Mouse (Mus musculus): Measurements from ENCODE around the gene Ddost. TPM values are rescaled to one million over a fixed set of nuclear protein-coding genes. Genes with fewer than 3 reads are reported as not detected.

Ddost gene
- polyA plus RNA-seq, 1 experiment, result 112 TPM

DNA sequence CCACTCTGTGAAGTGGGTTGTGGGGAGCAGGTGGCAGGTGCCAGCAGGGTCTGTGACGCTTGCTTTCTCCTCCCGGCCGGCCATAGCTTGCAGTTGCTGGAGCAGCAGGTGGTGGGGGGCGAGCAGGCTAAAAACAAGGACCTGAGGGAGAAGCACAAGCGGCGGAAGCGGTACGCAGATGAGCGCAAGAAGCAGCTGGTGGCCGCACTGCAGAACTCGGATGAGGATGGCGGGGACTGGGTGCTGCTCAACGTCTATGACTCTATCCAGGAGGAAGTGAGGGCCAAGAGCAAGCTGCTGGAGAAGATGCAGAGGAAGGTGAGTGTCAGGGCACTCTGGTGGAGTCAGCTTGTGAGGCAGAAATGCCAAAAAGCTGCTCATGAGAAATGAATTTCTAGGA is 12.5 kb upstream of the Ddost start:
- TF ChIP-seq CTCF (IDR thresholded peaks at IDR 0.05; ENCODE audit: low read depth, low read length) (no peak), EP300 (IDR thresholded peaks at IDR 0.05; ENCODE audit: insufficient read depth, low read depth, low read length) (no peak), POLR2A (IDR thresholded peaks at IDR 0.05; ENCODE audit: insufficient read depth, low read length) (no peak)
- H3K9me3 ChIP-seq (replicated peaks; ENCODE audit: control insufficient read depth, insufficient read depth, low read length, poor library complexity, severe bottlenecking), result no peaks in the 10 kb centered on the region

DNA sequence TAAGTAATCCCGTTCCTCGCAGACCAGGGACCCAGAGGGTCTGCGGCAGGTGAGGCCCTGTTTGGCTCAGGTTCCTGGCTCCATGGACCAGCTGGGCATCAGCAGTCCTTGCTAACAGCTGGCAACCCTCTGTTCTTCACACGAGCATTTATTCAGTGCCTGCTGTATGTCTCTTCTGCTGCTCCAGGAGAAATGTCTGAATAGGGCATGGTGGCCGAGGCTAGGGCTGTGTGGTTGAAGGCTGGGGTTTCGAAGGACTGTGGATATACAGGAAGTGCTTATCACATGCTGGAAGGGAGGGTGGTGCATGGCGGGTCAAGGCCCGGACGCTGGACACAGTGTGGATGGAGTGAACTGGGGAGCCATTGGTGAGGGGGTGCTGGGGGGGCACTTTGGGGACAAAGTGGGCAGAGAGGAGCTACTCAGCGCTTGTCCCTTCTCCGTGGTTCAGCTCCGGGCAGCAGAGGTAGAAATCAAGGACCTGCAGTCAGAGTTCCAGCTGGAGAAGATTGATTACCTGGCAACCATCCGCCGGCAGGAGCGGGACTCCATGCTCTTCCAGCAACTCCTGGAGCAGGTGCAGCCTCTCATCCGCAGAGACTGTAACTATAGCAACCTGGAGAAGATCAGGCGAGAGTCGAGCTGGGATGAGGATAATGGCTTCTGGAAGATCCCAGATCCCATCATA is 11.1 kb upstream of the Ddost start:
- no peak for TF ChIP-seq POLR2A (IDR thresholded peaks at IDR 0.05; ENCODE audit: insufficient read depth, low read length)
- TF ChIP-seq EP300 (IDR thresholded peaks at IDR 0.05; ENCODE audit: insufficient read depth, low read depth, low read length), result no peak
- TF ChIP-seq CTCF (IDR thresholded peaks at IDR 0.05; ENCODE audit: low read depth, low read length), result no peak
- Histone ChIP-seq H3K9me3 (replicated peaks; ENCODE audit: control insufficient read depth, insufficient read depth, low read length, poor library complexity, severe bottlenecking) (no peaks in the 10 kb centered on the region), H3K9ac (ENCODE audit: low read depth, poor library complexity, severe bottlenecking) (no peak overlapping the region), H3K27me3 (ENCODE audit: control insufficient read depth, insufficient read depth, low read length, poor library complexity, severe bottlenecking) (no peaks in the 10 kb centered on the region), H3K4me1 (ENCODE audit: control insufficient read depth, insufficient read depth, low read length) (no peaks in the 10 kb centered on the region), H3K36me3 (ENCODE audit: control insufficient read depth, insufficient read depth, low read length, poor library complexity, severe bottlenecking) (no peaks in the 10 kb centered on the region), H3K27ac (ENCODE audit: insufficient read depth, low read length) (no peak overlapping the region), H3K4me3 (ENCODE audit: low read depth, low read length) (no peak overlapping the region)

More for the DNA sequence above, 12.5 kb upstream of the Ddost start:
- Histone ChIP-seq H3K27me3 (ENCODE audit: control insufficient read depth, insufficient read depth, low read length, poor library complexity, severe bottlenecking) (no peaks in the 10 kb centered on the region), H3K36me3 (ENCODE audit: control insufficient read depth, insufficient read depth, low read length, poor library complexity, severe bottlenecking) (no peaks in the 10 kb centered on the region), H3K4me1 (ENCODE audit: control insufficient read depth, insufficient read depth, low read length) (no peaks in the 10 kb centered on the region), H3K4me3 (ENCODE audit: low read depth, low read length) (no peak overlapping the region), H3K9ac (ENCODE audit: low read depth, poor library complexity, severe bottlenecking) (no peak overlapping the region), H3K27ac (ENCODE audit: insufficient read depth, low read length) (no peak overlapping the region)

- H3K4me1 ChIP-seq (ENCODE audit: control insufficient read depth, insufficient read depth, low read length), result no peaks in the 10 kb centered on the region
- no peak overlapping the region for H3K27ac ChIP-seq (ENCODE audit: insufficient read depth, low read length)
- H3K4me3 ChIP-seq (ENCODE audit: low read depth, low read length), result no peak overlapping the region
- H3K9ac ChIP-seq (ENCODE audit: low read depth, poor library complexity, severe bottlenecking), result no peak overlapping the region
- TF ChIP-seq POLR2A (IDR thresholded peaks at IDR 0.05; ENCODE audit: insufficient read depth, low read length), result no peak
- no peak for TF ChIP-seq CTCF (IDR thresholded peaks at IDR 0.05; ENCODE audit: low read depth, low read length)
- no peak for TF ChIP-seq EP300 (IDR thresholded peaks at IDR 0.05; ENCODE audit: insufficient read depth, low read depth, low read length)
- H3K27me3 ChIP-seq (ENCODE audit: control insufficient read depth, insufficient read depth, low read length, poor library complexity, severe bottlenecking), result no peaks in the 10 kb centered on the region
- no peaks in the 10 kb centered on the region for H3K9me3 ChIP-seq (replicated peaks; ENCODE audit: control insufficient read depth, insufficient read depth, low read length, poor library complexity, severe bottlenecking)
- no peaks in the 10 kb centered on the region for H3K36me3 ChIP-seq (ENCODE audit: control insufficient read depth, insufficient read depth, low read length, poor library complexity, severe bottlenecking)
Observed at GRCm38 (mm10) chr4:138293949-138294550, 10.5 kb upstream of the Ddost start.

- H3K27me3 ChIP-seq (ENCODE audit: control insufficient read depth, insufficient read depth, low read length, poor library complexity, severe bottlenecking), result no peaks in the 10 kb centered on the region
- H3K4me3 ChIP-seq (ENCODE audit: low read depth, low read length), result no peak overlapping the region
- no peaks in the 10 kb centered on the region for H3K4me1 ChIP-seq (ENCODE audit: control insufficient read depth, insufficient read depth, low read length)
Observed at GRCm38 (mm10) chr4:138301271-138301780, 3.2 kb upstream of the Ddost start.

GRCm38 (mm10) chr4:138303011-138303410 is 1.5 kb upstream of the Ddost start:
- Histone ChIP-seq H3K27me3 (ENCODE audit: control insufficient read depth, insufficient read depth, low read length, poor library complexity, severe bottlenecking) (no peaks in the 10 kb centered on the region), H3K4me3 (ENCODE audit: low read depth, low read length) (no peak overlapping the region), H3K27ac (ENCODE audit: insufficient read depth, low read length) (no peak overlapping the region), H3K9ac (ENCODE audit: low read depth, poor library complexity, severe bottlenecking) (no peak overlapping the region), H3K4me1 (ENCODE audit: control insufficient read depth, insufficient read depth, low read length) (no peaks in the 10 kb centered on the region), H3K9me3 (replicated peaks; ENCODE audit: control insufficient read depth, insufficient read depth, low read length, poor library complexity, severe bottlenecking) (no peaks in the 10 kb centered on the region), H3K36me3 (ENCODE audit: control insufficient read depth, insufficient read depth, low read length, poor library complexity, severe bottlenecking) (no peaks in the 10 kb centered on the region)
- no peak for TF ChIP-seq CTCF (IDR thresholded peaks at IDR 0.05; ENCODE audit: low read depth, low read length)
- no peak for TF ChIP-seq EP300 (IDR thresholded peaks at IDR 0.05; ENCODE audit: insufficient read depth, low read depth, low read length)
- TF ChIP-seq POLR2A (IDR thresholded peaks at IDR 0.05; ENCODE audit: insufficient read depth, low read length), result no peak

More at GRCm38 (mm10) chr4:138301271-138301780, 3.2 kb upstream of the Ddost start:
- no peaks in the 10 kb centered on the region for H3K9me3 ChIP-seq (replicated peaks; ENCODE audit: control insufficient read depth, insufficient read depth, low read length, poor library complexity, severe bottlenecking)
- H3K9ac ChIP-seq (ENCODE audit: low read depth, poor library complexity, severe bottlenecking), result no peak overlapping the region
- TF ChIP-seq CTCF (IDR thresholded peaks at IDR 0.05; ENCODE audit: low read depth, low read length) (no peak), POLR2A (IDR thresholded peaks at IDR 0.05; ENCODE audit: insufficient read depth, low read length) (no peak), EP300 (IDR thresholded peaks at IDR 0.05; ENCODE audit: insufficient read depth, low read depth, low read length) (no peak)
- H3K27ac ChIP-seq (ENCODE audit: insufficient read depth, low read length), result no peak overlapping the region
- no peaks in the 10 kb centered on the region for H3K36me3 ChIP-seq (ENCODE audit: control insufficient read depth, insufficient read depth, low read length, poor library complexity, severe bottlenecking)

GRCm38 (mm10) chr4:138303742-138304141 is 788 bp upstream of the Ddost start:
- Histone ChIP-seq H3K9me3 (replicated peaks; ENCODE audit: control insufficient read depth, insufficient read depth, low read length, poor library complexity, severe bottlenecking) (no peaks in the 10 kb centered on the region), H3K4me1 (ENCODE audit: control insufficient read depth, insufficient read depth, low read length) (no peaks in the 10 kb centered on the region), H3K36me3 (ENCODE audit: control insufficient read depth, insufficient read depth, low read length, poor library complexity, severe bottlenecking) (no peaks in the 10 kb centered on the region), H3K27me3 (ENCODE audit: control insufficient read depth, insufficient read depth, low read length, poor library complexity, severe bottlenecking) (no peaks in the 10 kb centered on the region), H3K4me3 (ENCODE audit: low read depth, low read length) (peak overlapping the region; percentile 90), H3K9ac (ENCODE audit: low read depth, poor library complexity, severe bottlenecking) (peak overlapping the region; percentile 63), H3K27ac (ENCODE audit: insufficient read depth, low read length) (no peak overlapping the region)
- TF ChIP-seq EP300 (IDR thresholded peaks at IDR 0.05; ENCODE audit: insufficient read depth, low read depth, low read length) (no peak), CTCF (IDR thresholded peaks at IDR 0.05; ENCODE audit: low read depth, low read length) (no peak), POLR2A (IDR thresholded peaks at IDR 0.05; ENCODE audit: insufficient read depth, low read length) (no peak)
